Mouse (Mus musculus): Measurements from ENCODE around the gene Hyal6. TPM values are rescaled to one million over a fixed set of nuclear protein-coding genes. Genes with fewer than 3 reads are reported as not detected.

The Hyal6 gene
- not detected in 2 replicates for polyA plus RNA-seq (2014; fragmentation: Nextera tagmentation; extraction: Ambion mirVana)

- Histone ChIP-seq H3K4me2 (replicated peaks; ENCODE audit: low read depth, low read length) (no peak within 1 kb of the TSS), H3K9ac (ENCODE audit: low read depth, low read length) (no peak within 1 kb of the TSS), H3K4me3 (ENCODE audit: low read depth, low read length) (no peak within 1 kb of the TSS), H3K9me3 (ENCODE audit: control insufficient read depth, low read length) (no peaks in the 10 kb centered on the region), H3K4me1 (replicated peaks; ENCODE audit: control insufficient read depth, insufficient read depth, low read length) (no peaks in the 10 kb centered on the region), H3K27me3 (ENCODE audit: control insufficient read depth, insufficient read depth, low read length) (no peaks in the 10 kb centered on the region), H3K27ac (ENCODE audit: low read depth, low read length) (no peak within 1 kb of the TSS), H3K36me3 (ENCODE audit: control insufficient read depth, insufficient read depth, low read length) (no peaks in the 10 kb centered on the region)
- 86% methylated on average over 3 of the region's 3 CpGs for WGBS
- ATAC-seq (ENCODE audit: low FRiP score) (no peak), DNase-seq (ENCODE audit: low spot score) (no peak)
These were observed at the start of gene Hyal6 for GRCm38 (mm10) chr6:24732945-24733344. Gene Hyal6 (plus strand): TSS chr6:24733245.

- WGBS = 54% methylated on average over 1 of the region's 1 CpGs
- Histone ChIP-seq H3K9me3 (ENCODE audit: control insufficient read depth, low read length) (no peaks in the 10 kb centered on the region), H3K36me3 (ENCODE audit: control insufficient read depth, insufficient read depth, low read length) (no peaks in the 10 kb centered on the region), H3K27me3 (ENCODE audit: control insufficient read depth, insufficient read depth, low read length) (no peaks in the 10 kb centered on the region), H3K27ac (ENCODE audit: low read depth, low read length) (no peak overlapping the region), H3K4me2 (replicated peaks; ENCODE audit: low read depth, low read length) (no peak overlapping the region), H3K4me3 (ENCODE audit: low read depth, low read length) (no peak overlapping the region), H3K9ac (ENCODE audit: low read depth, low read length) (no peak overlapping the region), H3K4me1 (replicated peaks; ENCODE audit: control insufficient read depth, insufficient read depth, low read length) (no peaks in the 10 kb centered on the region)
- DNase-seq (ENCODE audit: low spot score) (no peak), ATAC-seq (ENCODE audit: low FRiP score) (no peak)
These were observed 45.2 kb upstream of the Hyal6 start for GRCm38 (mm10) chr6:24687871-24688270.

GRCm38 (mm10) chr6:24694455-24695410, 38.3 kb upstream of the Hyal6 start:
- no peaks in the 10 kb centered on the region for H3K9me3 ChIP-seq (ENCODE audit: control insufficient read depth, low read length)

GRCm38 (mm10) chr6:24696117-24696516, 36.9 kb upstream of the Hyal6 start:
- no peak overlapping the region for H3K27ac ChIP-seq (ENCODE audit: low read depth, low read length)
- H3K9me3 ChIP-seq (ENCODE audit: control insufficient read depth, low read length) = no peaks in the 10 kb centered on the region
- ATAC-seq (ENCODE audit: low FRiP score) (no peak), DNase-seq (ENCODE audit: low spot score) (no peak)
- no peaks in the 10 kb centered on the region for H3K36me3 ChIP-seq (ENCODE audit: control insufficient read depth, insufficient read depth, low read length)
- no peak overlapping the region for H3K9ac ChIP-seq (ENCODE audit: low read depth, low read length)
- no peak overlapping the region for H3K4me2 ChIP-seq (replicated peaks; ENCODE audit: low read depth, low read length)
- no peaks in the 10 kb centered on the region for H3K27me3 ChIP-seq (ENCODE audit: control insufficient read depth, insufficient read depth, low read length)
- no peaks in the 10 kb centered on the region for H3K4me1 ChIP-seq (replicated peaks; ENCODE audit: control insufficient read depth, insufficient read depth, low read length)
- WGBS = 85% methylated on average over 4 of the region's 4 CpGs
- H3K4me3 ChIP-seq (ENCODE audit: low read depth, low read length) = no peak overlapping the region

More at GRCm38 (mm10) chr6:24694455-24695410, 38.3 kb upstream of the Hyal6 start:
- no peak for ATAC-seq (ENCODE audit: low FRiP score)
- Histone ChIP-seq H3K4me2 (replicated peaks; ENCODE audit: low read depth, low read length) (no peak overlapping the region), H3K4me3 (ENCODE audit: low read depth, low read length) (no peak overlapping the region), H3K27ac (ENCODE audit: low read depth, low read length) (no peak overlapping the region), H3K4me1 (replicated peaks; ENCODE audit: control insufficient read depth, insufficient read depth, low read length) (no peaks in the 10 kb centered on the region), H3K9ac (ENCODE audit: low read depth, low read length) (no peak overlapping the region), H3K27me3 (ENCODE audit: control insufficient read depth, insufficient read depth, low read length) (no peaks in the 10 kb centered on the region), H3K36me3 (ENCODE audit: control insufficient read depth, insufficient read depth, low read length) (no peaks in the 10 kb centered on the region)
- no peak for DNase-seq (ENCODE audit: low spot score)
- WGBS = 86% methylated on average over 11 of the region's 11 CpGs

GRCm38 (mm10) chr6:24697216-24697615, 35.8 kb upstream of the Hyal6 start:
- 85% methylated on average over 5 of the region's 5 CpGs for WGBS
- Histone ChIP-seq H3K36me3 (ENCODE audit: control insufficient read depth, insufficient read depth, low read length) (no peaks in the 10 kb centered on the region), H3K27ac (ENCODE audit: low read depth, low read length) (no peak overlapping the region), H3K4me3 (ENCODE audit: low read depth, low read length) (no peak overlapping the region), H3K4me1 (replicated peaks; ENCODE audit: control insufficient read depth, insufficient read depth, low read length) (no peaks in the 10 kb centered on the region), H3K9me3 (ENCODE audit: control insufficient read depth, low read length) (no peaks in the 10 kb centered on the region), H3K27me3 (ENCODE audit: control insufficient read depth, insufficient read depth, low read length) (no peaks in the 10 kb centered on the region), H3K4me2 (replicated peaks; ENCODE audit: low read depth, low read length) (no peak overlapping the region), H3K9ac (ENCODE audit: low read depth, low read length) (no peak overlapping the region)
- DNase-seq (ENCODE audit: low spot score) = no peak
- ATAC-seq (ENCODE audit: low FRiP score) = no peak

- no peak overlapping the region for H3K4me2 ChIP-seq (replicated peaks; ENCODE audit: low read depth, low read length)
- no peak for ATAC-seq (ENCODE audit: low FRiP score)
- WGBS = 90% methylated on average over 5 of the region's 5 CpGs
These were observed 26.0 kb upstream of the Hyal6 start for GRCm38 (mm10) chr6:24707090-24707489.

GRCm38 (mm10) chr6:24707499-24707898, 25.5 kb upstream of the Hyal6 start:
- no peaks in the 10 kb centered on the region for H3K36me3 ChIP-seq (ENCODE audit: control insufficient read depth, insufficient read depth, low read length)
- H3K4me2 ChIP-seq (replicated peaks; ENCODE audit: low read depth, low read length) = no peak overlapping the region
- no peak overlapping the region for H3K4me3 ChIP-seq (ENCODE audit: low read depth, low read length)
- WGBS = 89% methylated on average over 2 of the region's 2 CpGs
- no peak for DNase-seq (ENCODE audit: low spot score)
- no peak for ATAC-seq (ENCODE audit: low FRiP score)
- no peak overlapping the region for H3K27ac ChIP-seq (ENCODE audit: low read depth, low read length)
- H3K4me1 ChIP-seq (replicated peaks; ENCODE audit: control insufficient read depth, insufficient read depth, low read length) = no peaks in the 10 kb centered on the region
- no peaks in the 10 kb centered on the region for H3K27me3 ChIP-seq (ENCODE audit: control insufficient read depth, insufficient read depth, low read length)
- H3K9ac ChIP-seq (ENCODE audit: low read depth, low read length) = no peak overlapping the region
- H3K9me3 ChIP-seq (ENCODE audit: control insufficient read depth, low read length) = no peaks in the 10 kb centered on the region

More at GRCm38 (mm10) chr6:24707090-24707489, 26.0 kb upstream of the Hyal6 start:
- no peaks in the 10 kb centered on the region for H3K27me3 ChIP-seq (ENCODE audit: control insufficient read depth, insufficient read depth, low read length)
- no peak overlapping the region for H3K4me3 ChIP-seq (ENCODE audit: low read depth, low read length)
- no peaks in the 10 kb centered on the region for H3K4me1 ChIP-seq (replicated peaks; ENCODE audit: control insufficient read depth, insufficient read depth, low read length)
- no peak overlapping the region for H3K27ac ChIP-seq (ENCODE audit: low read depth, low read length)
- DNase-seq (ENCODE audit: low spot score) = no peak
- no peaks in the 10 kb centered on the region for H3K36me3 ChIP-seq (ENCODE audit: control insufficient read depth, insufficient read depth, low read length)
- no peaks in the 10 kb centered on the region for H3K9me3 ChIP-seq (ENCODE audit: control insufficient read depth, low read length)
- H3K9ac ChIP-seq (ENCODE audit: low read depth, low read length) = no peak overlapping the region

GRCm38 (mm10) chr6:24721317-24722099, 11.5 kb upstream of the Hyal6 start:
- no peaks in the 10 kb centered on the region for H3K36me3 ChIP-seq (ENCODE audit: control insufficient read depth, insufficient read depth, low read length)
- H3K4me1 ChIP-seq (replicated peaks; ENCODE audit: control insufficient read depth, insufficient read depth, low read length) = no peaks in the 10 kb centered on the region
- DNase-seq (ENCODE audit: low spot score) (peak; percentile 61), ATAC-seq (ENCODE audit: low FRiP score) (no peak)
- no peak overlapping the region for H3K27ac ChIP-seq (ENCODE audit: low read depth, low read length)
- H3K9me3 ChIP-seq (ENCODE audit: control insufficient read depth, low read length) = no peaks in the 10 kb centered on the region
- H3K9ac ChIP-seq (ENCODE audit: low read depth, low read length) = no peak overlapping the region
- no peaks in the 10 kb centered on the region for H3K27me3 ChIP-seq (ENCODE audit: control insufficient read depth, insufficient read depth, low read length)
- no peak overlapping the region for H3K4me3 ChIP-seq (ENCODE audit: low read depth, low read length)
- 37% methylated on average over 13 of the region's 13 CpGs for WGBS
- H3K4me2 ChIP-seq (replicated peaks; ENCODE audit: low read depth, low read length) = no peak overlapping the region

All from hindbrain, embryonic 11.5 days (tissue).